Mouse (Mus musculus) activated CD4-positive, CD25-positive, alpha-beta regulatory T cell, adult 4 months (primary cell): Measurements from ENCODE around the gene Lcmt1. TPM values are rescaled to one million over a fixed set of nuclear protein-coding genes. Genes with fewer than 3 reads are reported as not detected.

Experiments used
- ATAC-seq: one replicate; pipeline ENCODE4 v1.8.0; 2017
- polyA plus RNA-seq, 2 experiments: library from polyadenylated mRNA; unstranded; fragments of 100-300 nt; shearing (Covaris generic); gene quantifications; one replicate each; pipeline ENCODE4 v1.2.1; 2017

Lcmt1 gene
- 10 to 100 TPM; 31.9 to 37.4 TPM for polyA plus RNA-seq

DNA sequence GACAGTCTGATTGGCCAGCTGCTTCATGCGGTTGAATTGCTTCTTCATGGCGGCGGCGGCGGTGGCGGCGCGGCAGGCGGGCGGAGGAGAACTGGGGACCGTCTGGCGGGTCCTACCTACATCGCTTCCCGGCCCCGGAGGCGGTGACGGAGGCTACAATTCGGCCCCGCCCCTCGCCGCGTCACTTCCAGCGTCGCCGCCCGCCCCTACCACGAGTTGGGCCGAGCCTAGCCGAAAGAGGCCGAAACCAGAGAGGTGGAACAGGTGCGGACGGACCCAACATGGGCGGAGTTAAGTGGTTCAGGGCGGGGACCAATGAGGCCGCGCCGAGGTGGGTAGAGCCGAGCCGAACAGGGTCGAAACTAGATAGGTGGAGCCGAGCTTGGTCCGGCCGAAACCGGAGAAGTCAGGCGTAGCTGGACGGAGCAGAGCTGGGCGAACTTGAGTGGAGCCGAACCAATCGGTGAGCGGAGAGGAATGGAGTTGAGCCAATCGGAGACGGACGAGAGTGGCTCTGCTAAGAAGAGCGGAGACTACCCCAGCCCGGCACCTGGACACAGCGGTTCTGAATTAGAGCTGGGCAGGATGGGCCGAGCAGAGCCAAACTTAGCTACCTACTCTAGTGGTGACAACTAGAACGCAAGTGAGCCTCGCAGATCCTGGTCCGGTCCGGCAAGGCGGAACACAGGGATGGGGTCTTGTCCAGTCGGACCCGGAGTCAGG, at the start of gene Lcmt1, which contains the start of gene Arhgap17:
Lcmt1 (plus strand) TSS at position 26 of the 723 bp plus-strand sequence.
Arhgap17 (minus strand) TSS at position 157 of the 723 bp plus-strand sequence.
- ATAC-seq = peak; percentile 94

DNA sequence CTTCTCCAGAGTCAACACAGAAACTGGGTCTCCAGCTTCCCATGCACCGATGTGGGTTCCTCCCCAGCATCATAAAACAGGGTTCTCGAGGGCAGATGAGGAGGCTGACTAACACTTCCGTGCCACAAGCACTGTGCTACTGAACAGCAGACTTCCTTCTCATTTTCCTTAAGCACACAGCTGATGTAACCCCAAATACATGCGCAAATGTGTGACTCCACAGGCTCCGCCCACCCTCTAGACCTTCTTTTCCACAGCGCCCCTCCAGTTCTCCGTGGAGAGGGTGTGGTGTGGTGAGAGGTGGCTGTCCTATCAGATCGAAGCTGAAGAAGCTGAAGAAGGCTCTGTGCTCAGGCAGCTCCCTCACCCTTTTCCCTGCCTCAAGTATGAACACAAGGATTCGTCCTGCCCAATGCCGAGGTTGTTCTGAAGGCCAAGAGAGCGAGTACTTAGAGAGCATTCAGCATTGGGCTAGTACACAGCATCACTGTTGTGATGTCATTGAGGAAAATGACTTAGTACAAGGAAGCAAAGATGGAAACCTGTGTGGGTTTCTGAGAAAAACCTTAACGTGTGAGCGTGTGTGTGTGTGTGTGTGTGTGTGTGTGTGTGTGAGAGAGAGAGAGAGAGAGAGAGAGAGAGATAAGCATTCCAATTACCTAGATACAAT, 47.0 kb upstream of the Lcmt1 start:
- peak; percentile 86 for ATAC-seq

DNA sequence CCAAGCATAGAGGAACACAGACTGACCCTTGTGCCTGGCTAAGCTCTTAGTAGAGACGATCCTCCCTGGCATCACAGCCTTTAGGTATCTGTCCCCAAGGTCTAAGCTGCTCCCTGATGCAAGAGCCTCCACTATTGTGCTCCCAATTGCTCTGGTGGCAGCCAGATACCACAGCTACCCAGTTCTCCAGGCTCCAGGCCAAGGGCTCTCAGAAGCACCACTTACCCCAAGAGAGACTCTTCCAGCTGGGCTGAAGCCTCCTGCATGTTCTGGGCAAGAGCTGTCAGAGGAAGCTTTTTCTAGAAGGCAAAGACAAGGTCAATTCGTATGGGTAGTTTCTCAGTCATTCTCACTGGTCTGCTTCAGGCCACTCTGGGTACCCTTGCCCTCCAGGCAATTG, 46.2 kb upstream of the Lcmt1 start:
- no peak for ATAC-seq

GRCm38 (mm10) chr7:123324105-123324504, 45.5 kb upstream of the Lcmt1 start:
- no peak for ATAC-seq

GRCm38 (mm10) chr7:123326062-123326461, 43.5 kb upstream of the Lcmt1 start:
- no peak for ATAC-seq

DNA sequence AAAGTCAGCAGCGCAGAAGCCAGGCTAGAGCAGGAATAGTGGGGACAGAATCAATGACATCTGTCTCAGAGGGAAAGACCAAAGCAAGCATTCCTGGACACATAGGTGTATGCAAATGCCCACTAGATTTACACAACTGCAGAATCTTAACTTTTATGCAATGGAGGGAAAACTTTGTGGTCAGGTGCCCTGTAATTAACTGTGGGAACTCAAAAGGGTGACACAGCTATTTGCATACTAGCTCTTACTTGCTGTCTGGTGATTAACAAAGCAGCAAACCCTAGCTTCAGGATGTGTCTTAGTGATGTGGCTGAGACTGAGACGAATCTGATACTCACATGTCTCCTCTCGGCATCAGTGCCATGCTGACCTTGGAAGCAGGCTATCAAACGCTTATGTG, 42.7 kb upstream of the Lcmt1 start:
- no peak for ATAC-seq

- ATAC-seq = no peak
These were observed 41.7 kb upstream of the Lcmt1 start for GRCm38 (mm10) chr7:123327909-123328308.

- ATAC-seq = no peak
These were observed 39.1 kb upstream of the Lcmt1 start for GRCm38 (mm10) chr7:123330506-123330905.

- no peak for ATAC-seq
These were observed 33.3 kb upstream of the Lcmt1 start for GRCm38 (mm10) chr7:123336322-123336721.

GRCm38 (mm10) chr7:123338351-123338750, 31.2 kb upstream of the Lcmt1 start:
- ATAC-seq = no peak

DNA sequence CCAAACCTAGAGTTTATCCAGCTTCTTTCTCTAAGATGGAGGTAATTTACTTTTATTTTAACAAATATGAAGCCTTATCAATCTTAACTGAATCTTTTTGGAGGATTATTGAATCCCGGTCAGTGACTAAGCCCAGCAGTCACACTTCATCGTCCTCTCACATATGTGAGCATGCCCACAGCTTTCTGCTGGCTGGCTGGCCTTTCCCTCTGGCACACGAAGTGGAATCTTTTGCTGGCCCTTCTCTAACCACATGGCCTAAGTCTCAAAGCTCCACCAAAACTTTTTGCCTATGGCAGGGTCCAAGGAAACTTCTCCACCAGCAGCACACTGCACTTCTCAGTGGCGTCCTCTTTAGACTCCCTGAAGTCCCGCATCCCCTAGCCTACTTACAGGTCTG, 27.7 kb upstream of the Lcmt1 start:
- ATAC-seq = no peak

- no peak for ATAC-seq
These were observed 25.4 kb upstream of the Lcmt1 start for GRCm38 (mm10) chr7:123344079-123344780.

DNA sequence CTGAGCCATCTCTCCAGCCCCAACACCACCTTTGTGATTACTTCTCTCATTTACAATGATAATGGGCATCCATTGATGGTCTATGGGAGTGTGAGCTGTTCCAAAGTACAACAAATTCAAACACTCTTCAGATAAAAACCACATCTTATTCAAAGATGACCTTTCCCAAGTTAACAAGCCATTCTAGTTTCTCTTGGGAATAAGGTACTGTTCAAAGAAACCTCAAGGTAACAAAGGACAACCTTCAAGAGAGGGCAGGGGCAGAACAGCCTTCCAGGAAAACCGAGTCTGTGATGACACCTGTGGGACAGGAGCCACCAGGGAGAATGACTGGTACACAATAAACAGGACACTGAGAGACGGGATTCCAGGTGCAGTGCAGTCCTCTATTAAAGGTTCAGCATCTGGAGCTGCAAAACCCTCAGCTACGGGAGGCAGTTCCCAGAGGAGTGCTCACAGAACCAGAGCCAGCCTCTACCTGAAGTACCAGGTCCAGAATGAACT, 24.5 kb upstream of the Lcmt1 start:
- ATAC-seq = no peak

DNA sequence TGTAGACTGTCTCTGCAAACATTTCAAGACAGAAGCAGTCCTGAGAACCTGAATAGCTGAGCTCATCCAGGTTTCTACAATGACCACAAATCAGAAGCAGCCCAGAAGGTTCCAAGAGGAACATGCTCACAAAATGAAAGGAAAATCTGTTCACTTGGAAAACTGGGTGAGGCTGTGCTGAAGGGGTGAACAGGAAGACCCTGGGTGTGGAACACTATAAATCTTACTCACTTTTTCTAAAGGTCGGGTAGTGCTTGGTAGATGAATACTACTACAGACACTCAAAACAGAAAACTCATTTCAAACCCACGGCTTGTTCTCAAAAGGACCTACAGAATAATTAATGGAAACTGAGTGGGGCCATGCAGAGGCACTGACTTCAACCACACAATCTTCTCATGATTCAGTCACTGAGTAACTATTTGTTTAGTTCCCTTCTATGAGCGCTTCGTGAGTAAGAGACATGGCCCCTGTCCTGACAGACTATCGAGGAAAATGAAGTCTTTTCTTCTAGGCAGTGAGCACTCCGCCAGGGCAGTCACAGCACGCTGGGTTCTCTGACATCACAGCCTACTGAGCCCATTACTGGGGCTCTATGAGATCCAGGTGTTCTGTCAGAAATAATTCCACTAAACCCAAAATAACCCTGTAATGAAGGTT, 22.8 kb upstream of the Lcmt1 start:
- ATAC-seq = no peak

DNA sequence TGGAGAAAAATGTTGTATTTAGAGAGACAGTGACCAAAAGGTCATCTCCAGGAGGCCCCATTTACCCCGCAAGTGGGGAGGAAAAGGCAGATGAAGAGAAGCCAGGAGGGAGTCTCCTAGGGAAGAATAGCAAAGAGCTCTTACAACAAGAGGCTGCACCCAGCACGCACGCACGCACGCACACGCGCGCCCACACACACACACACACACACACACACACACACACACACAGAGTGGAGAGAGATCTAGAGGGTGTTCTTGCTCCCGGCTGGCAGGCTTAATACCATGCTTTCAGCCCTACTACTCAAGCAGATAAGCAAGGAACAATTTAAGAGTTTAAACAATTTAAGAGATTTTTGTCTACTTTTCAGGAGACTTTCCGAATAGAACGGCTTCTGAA, 19.8 kb upstream of the Lcmt1 start:
- ATAC-seq = no peak

- ATAC-seq = no peak
These were observed 19.3 kb upstream of the Lcmt1 start for GRCm38 (mm10) chr7:123350243-123350642.

- no peak for ATAC-seq
These were observed 16.5 kb upstream of the Lcmt1 start for GRCm38 (mm10) chr7:123353081-123353480.

- ATAC-seq = no peak
These were observed 15.7 kb upstream of the Lcmt1 start for GRCm38 (mm10) chr7:123353879-123354278.

DNA sequence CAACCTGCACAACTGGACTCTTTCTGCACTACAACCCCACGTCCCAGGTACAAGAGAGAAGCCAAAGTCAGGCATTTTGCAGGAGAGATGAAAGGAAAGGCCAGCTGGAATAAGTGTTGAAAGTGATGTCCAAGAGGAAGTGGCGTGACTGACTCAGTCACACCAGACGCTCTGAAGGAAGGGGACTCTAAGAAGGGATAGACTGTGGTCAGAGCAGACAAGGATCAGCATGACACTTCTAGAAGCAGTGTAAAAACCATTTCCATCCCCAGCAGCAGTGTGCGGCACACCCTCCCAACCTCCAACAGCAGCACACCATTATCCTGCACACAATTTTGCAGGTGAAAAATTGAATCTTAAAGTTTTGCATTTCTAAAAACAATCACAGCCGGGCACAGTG, 15.2 kb upstream of the Lcmt1 start:
- no peak for ATAC-seq

DNA sequence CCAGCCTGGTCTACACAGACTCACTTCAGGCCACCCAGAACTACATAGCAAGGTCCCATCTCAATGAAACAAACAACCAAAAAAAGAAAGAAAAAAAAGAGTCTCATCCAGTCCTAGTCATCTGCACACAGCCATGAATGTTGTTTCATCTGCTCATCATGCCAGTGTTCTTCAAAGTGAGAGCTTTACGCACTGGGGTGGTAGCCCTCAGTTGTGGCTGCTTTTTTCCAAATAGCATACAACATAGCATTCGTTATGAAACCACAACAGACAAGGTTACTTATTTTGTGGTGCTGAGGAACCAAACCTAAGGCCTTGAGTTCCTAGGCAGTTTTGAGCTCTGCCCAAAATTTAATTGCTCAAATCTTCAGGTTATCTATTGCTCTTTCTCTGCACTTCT, 14.7 kb upstream of the Lcmt1 start:
- peak; percentile 46 for ATAC-seq

GRCm38 (mm10) chr7:123356158-123356557, 13.4 kb upstream of the Lcmt1 start:
- no peak for ATAC-seq

DNA sequence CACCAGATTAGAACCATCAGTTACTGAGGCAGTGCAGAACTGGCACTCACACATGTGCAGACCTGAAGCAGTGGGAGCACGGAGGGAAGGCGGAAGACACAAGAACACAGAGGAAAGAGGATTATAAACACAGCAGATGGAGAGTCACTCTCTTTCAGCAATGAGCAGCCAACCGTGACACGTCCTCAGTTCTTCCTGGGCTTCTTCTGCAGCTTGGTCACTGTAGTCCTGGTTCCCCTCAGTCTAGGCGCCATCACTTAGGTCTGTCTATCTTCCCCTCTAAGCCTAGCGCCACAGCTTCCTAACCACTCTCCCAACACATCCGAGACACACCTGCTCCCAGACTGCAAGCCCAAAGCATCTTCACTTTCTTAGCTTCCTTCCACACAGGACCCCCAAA, 10.5 kb upstream of the Lcmt1 start:
- no peak for ATAC-seq

DNA sequence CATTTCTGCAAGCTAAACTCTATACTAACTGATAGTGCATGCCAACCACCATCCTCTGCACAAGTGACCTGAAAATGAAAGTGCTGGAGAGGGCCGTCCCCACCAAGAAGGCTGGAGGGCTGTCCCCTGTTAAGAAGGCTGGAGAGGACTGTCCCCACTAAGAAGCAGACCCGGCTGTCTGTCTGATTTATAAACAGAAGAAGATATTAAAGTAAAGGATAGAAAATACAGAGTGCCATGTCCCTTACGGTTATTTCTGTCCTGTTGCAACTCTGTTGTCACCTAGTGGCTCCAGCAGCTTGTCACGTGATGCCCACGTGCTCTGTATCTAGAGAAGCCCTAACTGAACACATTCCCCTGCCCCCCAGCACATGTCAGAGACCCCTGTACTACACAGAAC, 9.4 kb upstream of the Lcmt1 start:
- peak; percentile 55 for ATAC-seq
